Mouse (Mus musculus): ENCODE results near the gene Aktip. TPM values are rescaled to one million over a fixed set of nuclear protein-coding genes. Genes with fewer than 3 reads are reported as not detected.

Aktip gene
- total RNA-seq, 2 experiments from 2014 or later = 11.3 to 14.1 TPM

GRCm38 (mm10) chr8:91192941-91193340, 6.8 kb downstream of the Aktip start:
- ATAC-seq (ENCODE audit: poor library complexity, severe bottlenecking) = no peak

GRCm38 (mm10) chr8:91190816-91191340, 8.9 kb downstream of the Aktip start:
- ATAC-seq (ENCODE audit: poor library complexity, severe bottlenecking) = peak; percentile 88

- ATAC-seq (ENCODE audit: poor library complexity, severe bottlenecking) = no peak
Measured at GRCm38 (mm10) chr8:91188152-91188551, 11.6 kb downstream of the Aktip start.

GRCm38 (mm10) chr8:91186372-91186771, 13.4 kb downstream of the Aktip start:
- no peak for ATAC-seq (ENCODE audit: poor library complexity, severe bottlenecking)

GRCm38 (mm10) chr8:91177708-91178107, 22.1 kb downstream of the Aktip start:
- ATAC-seq (ENCODE audit: poor library complexity, severe bottlenecking) = no peak

- ATAC-seq (ENCODE audit: poor library complexity, severe bottlenecking) = peak; percentile 92
Measured at GRCm38 (mm10) chr8:91176176-91176575, 23.6 kb downstream of the Aktip start.

- ATAC-seq (ENCODE audit: poor library complexity, severe bottlenecking) = no peak
Measured at GRCm38 (mm10) chr8:91171605-91172004, 28.2 kb downstream of the Aktip start.

GRCm38 (mm10) chr8:91170914-91171313, 28.9 kb downstream of the Aktip start:
- ATAC-seq (ENCODE audit: poor library complexity, severe bottlenecking) = no peak

- ATAC-seq (ENCODE audit: poor library complexity, severe bottlenecking) = no peak
Measured at GRCm38 (mm10) chr8:91170152-91170551, 29.6 kb downstream of the Aktip start.

- peak; percentile 36 for ATAC-seq (ENCODE audit: poor library complexity, severe bottlenecking)
Measured at GRCm38 (mm10) chr8:91159959-91160800, 39.6 kb downstream of the Aktip start.

- ATAC-seq (ENCODE audit: poor library complexity, severe bottlenecking) = peak; percentile 80
Measured at GRCm38 (mm10) chr8:91158617-91159016, 41.2 kb downstream of the Aktip start.

GRCm38 (mm10) chr8:91154564-91154963, 45.2 kb downstream of the Aktip start:
- ATAC-seq (ENCODE audit: poor library complexity, severe bottlenecking) = peak; percentile 25; the same call in 1 of the 2 replicates

- ATAC-seq (ENCODE audit: poor library complexity, severe bottlenecking) = no peak
Measured at GRCm38 (mm10) chr8:91153831-91154230, 45.9 kb downstream of the Aktip start.

- no peak for ATAC-seq (ENCODE audit: poor library complexity, severe bottlenecking)
Measured at GRCm38 (mm10) chr8:91151531-91151930, 48.2 kb downstream of the Aktip start.

GRCm38 (mm10) chr8:91149298-91149697, 50.5 kb downstream of the Aktip start:
- no peak for ATAC-seq (ENCODE audit: poor library complexity, severe bottlenecking)

- ATAC-seq (ENCODE audit: poor library complexity, severe bottlenecking) = no peak
Measured at GRCm38 (mm10) chr8:91148643-91149178, 51.1 kb downstream of the Aktip start.

- ATAC-seq (ENCODE audit: poor library complexity, severe bottlenecking) = peak; percentile 88
Measured at GRCm38 (mm10) chr8:91147715-91148114, 52.1 kb downstream of the Aktip start.

- no peak for ATAC-seq (ENCODE audit: poor library complexity, severe bottlenecking)
Measured at GRCm38 (mm10) chr8:91140828-91141227, 58.9 kb downstream of the Aktip start.

GRCm38 (mm10) chr8:91135308-91136181, 64.2 kb downstream of the Aktip start:
- ATAC-seq (ENCODE audit: poor library complexity, severe bottlenecking) = no peak

- no peak for ATAC-seq (ENCODE audit: poor library complexity, severe bottlenecking)
Measured at GRCm38 (mm10) chr8:91134659-91135058, 65.1 kb downstream of the Aktip start.

GRCm38 (mm10) chr8:91134070-91134475, 65.7 kb downstream of the Aktip start:
- peak; percentile 93 for ATAC-seq (ENCODE audit: poor library complexity, severe bottlenecking)

Data from megakaryocyte, adult 5-6 weeks (primary cell).